Comparison of ENCODE assay signal across 23 mouse cellular contexts in genomic region chr19:12780437-12780836, GRCm38 (mm10). TPM values are rescaled to one million over a fixed set of nuclear protein-coding genes. Genes with fewer than 3 reads are reported as not detected.
DNase-seq lines count a peak whose midpoint lies in the region; TF ChIP-seq lines count a peak whose summit lies in the region.
"Had no signal": no experiment of that assay in that cellular context is flagged by ENCODE, and none has a peak within 500 bp of the region (broad histone marks: within the 10 kb centered on the region; RNA-seq: fewer than 3 reads in every experiment).

No protein-coding gene starts in this region.

- H3K9ac ChIP-seq in ES-E14 (ENCODE audit: insufficient read depth, low read depth, low read length, poor library complexity, severe bottlenecking): no peak overlapping the region
- H3K9ac ChIP-seq: embryonic facial prominence, embryonic 13.5 days; forebrain, embryonic 12.5 days; forebrain, embryonic 15.5 days; hindbrain, embryonic 12.5 days; hindbrain, embryonic 15.5 days had no signal

- intact Hi-C loops in gastrocnemius, adult 2 months (cut with DNase I): no loop called here

- H3K36me3 ChIP-seq in ES-E14 (ENCODE audit: control insufficient read depth, insufficient read depth, low read length, poor library complexity, severe bottlenecking) (peaks cover 8% of the 10 kb centered on the region), macrophage (ENCODE audit: inconsistent target) (peaks cover 38% of the 10 kb centered on the region)

- peak overlapping the region; percentile 9; the same call in 1 of the 2 replicates for H3K27ac ChIP-seq in gastrocnemius, adult 2 months
- H3K27ac ChIP-seq in ES-E14 (ENCODE audit: insufficient read depth, low read depth, low read length, poor library complexity, severe bottlenecking) (no peak overlapping the region), macrophage (peak overlapping the region; percentile 21; the same call in 1 of the 2 replicates)
- H3K27ac ChIP-seq: embryonic facial prominence, embryonic 10.5 days; embryonic facial prominence, embryonic 13.5 days; forebrain, embryonic 12.5 days; forebrain, embryonic 15.5 days; hindbrain, embryonic 12.5 days; hindbrain, embryonic 15.5 days had no signal

- H3K79me2 ChIP-seq in macrophage (ENCODE audit: inconsistent target): peaks cover 92% of the 10 kb centered on the region

- DNase-seq in gastrocnemius, adult 2 months: no peak
- DNase-seq in gastrocnemius, postnatal 4 days (ENCODE audit: low spot score in 2 of 2): no peak
- DNase-seq in ES-E14 (ENCODE audit: low read depth, low spot score): no peak
- DNase-seq in right cerebral cortex, postnatal 25 days: no peak
- no peak for DNase-seq in right cerebral cortex, postnatal 14 days
- DNase-seq: adrenal gland, postnatal 14 days; cerebellum, adult 11-12 months; cerebellum, adult 8-10 months; cerebellum, postnatal 10 days; cerebellum, postnatal 36 days; embryo, embryonic 11 days; gastrocnemius, postnatal 10 days; gastrocnemius, postnatal 36 days; heart, adult 11 months had no signal

- TF ChIP-seq CTCF in gastrocnemius, adult 2 months (IDR thresholded peaks at IDR 0.05): no peak

- H3K9me3 ChIP-seq in ES-E14 (ENCODE audit: control insufficient read depth, insufficient read depth, low read depth, low read length): no peaks in the 10 kb centered on the region
- H3K9me3 ChIP-seq: embryonic facial prominence, embryonic 10.5 days; embryonic facial prominence, embryonic 13.5 days; forebrain, embryonic 12.5 days; forebrain, embryonic 15.5 days; hindbrain, embryonic 12.5 days; hindbrain, embryonic 15.5 days had no signal

- no peaks in the 10 kb centered on the region; a peak in 1 of 4 replicates for H3K4me1 ChIP-seq in ES-E14 (ENCODE audit: control insufficient read depth in 2 of 2, insufficient read depth in 2 of 2, low read length in 2 of 2, poor library complexity in 1 of 2)
- H3K4me1 ChIP-seq: embryonic facial prominence, embryonic 10.5 days; embryonic facial prominence, embryonic 13.5 days; forebrain, embryonic 12.5 days; forebrain, embryonic 15.5 days; hindbrain, embryonic 12.5 days; hindbrain, embryonic 15.5 days had no signal

- in situ Hi-C loops in ES-E14 (cut with MboI; ENCODE audit: low sequenced_read_pairs in 2 of 2, unreplicated experiment in 2 of 2): loop anchor here in 1 of 2 experiments (25.0 kb wide), 1 partner anchor 768 kb away; no protein-coding TSS in a partner anchor

- H3K4me3 ChIP-seq in gastrocnemius, adult 2 months: no peak overlapping the region
- no peak overlapping the region for H3K4me3 ChIP-seq in ES-E14 (ENCODE audit: insufficient read depth in 1 of 2, low read depth in 1 of 2, low read length in 2 of 2, poor library complexity in 1 of 2, severe bottlenecking in 1 of 2)
- H3K4me3 ChIP-seq in macrophage (ENCODE audit: inconsistent target): no peak overlapping the region
- H3K4me3 ChIP-seq: embryonic facial prominence, embryonic 10.5 days; embryonic facial prominence, embryonic 13.5 days; erythroblast, embryonic 14.5 days; forebrain, embryonic 12.5 days; forebrain, embryonic 15.5 days; hindbrain, embryonic 12.5 days; hindbrain, embryonic 15.5 days had no signal

TF ChIP-seq in ES-E14, 5 proteins besides CTCF, POLR2A, EP300 and RAD21:
- no peak for TF ChIP-seq ZC3H11A (IDR thresholded peaks at IDR 0.05; ENCODE audit: borderline replicate concordance, low read depth, low read length)
- no peak for TF ChIP-seq ZNF384 (IDR thresholded peaks at IDR 0.05; ENCODE audit: low read depth, low read length)
- no peak for TF ChIP-seq HCFC1 (IDR thresholded peaks at IDR 0.05; ENCODE audit: borderline replicate concordance, insufficient read depth, low read length)
- TF ChIP-seq MAFK (IDR thresholded peaks at IDR 0.05; ENCODE audit: insufficient read depth, low read depth, low read length): peak; percentile 78
- no peak for TF ChIP-seq CHD2 (IDR thresholded peaks at IDR 0.05; ENCODE audit: low read depth, low read length)
TF ChIP-seq in ES-E14: peak in this region for 1.

RNA-seq across cellular contexts. Expression of gene Cntf, which starts 15.0 kb away (rescaled TPM):
- total RNA-seq in gastrocnemius, adult 2 months (2021): 1 to 10 TPM; 1.8 to 2.2 TPM
- 1 to 10 TPM; 2.6 to 3.8 TPM for total RNA-seq in gastrocnemius, postnatal 4 days (2021)
- 6.9 and 12.1 TPM in 2 replicates for total RNA-seq in ES-E14 (2012; rRNA removed)
- total RNA-seq in macrophage (2018; cell fraction: chromatin; rRNA removed): 10 to 100 TPM in 1 of 26 experiments, 1 to 10 TPM in 25; 1.2 to 10.7 (median 3.9) TPM
- total RNA-seq in macrophage (2018; cell fraction: cytosol; rRNA removed): 1 to 10 TPM in 2 of 26 experiments, under 1 TPM in 24; 0.17 to 1.6 (median 0.43) TPM
- 10 to 100 TPM in 2 of 26 experiments, 1 to 10 TPM in 24; 1.3 to 12.8 (median 2.9) TPM for total RNA-seq in macrophage (2018; cell fraction: nucleus; rRNA removed)
- 0.42 to 0.85 TPM (median 0.52 TPM) in 3 replicates for polyA plus RNA-seq in macrophage (2018)
- polyA plus RNA-seq: intestine, embryonic 14.5 days had no signal

RNA-seq across cellular contexts. Expression of gene Zfp91, which starts 15.5 kb away (rescaled TPM):
- 100 to 1,000 TPM; 135 to 138 TPM for total RNA-seq in gastrocnemius, adult 2 months (2021)
- 10 to 100 TPM; 62.2 to 71.0 TPM for total RNA-seq in gastrocnemius, postnatal 4 days (2021)
- total RNA-seq in ES-E14 (2012; rRNA removed): 29.3 and 35.0 TPM in 2 replicates
- total RNA-seq in macrophage (2018; cell fraction: chromatin; rRNA removed): 100 to 1,000 TPM in 3 of 26 experiments, 10 to 100 TPM in 23; 36.6 to 109 (median 66.1) TPM
- 10 to 100 TPM; 43.8 to 80.1 (median 68.6) TPM for total RNA-seq in macrophage (2018; cell fraction: cytosol; rRNA removed)
- 100 to 1,000 TPM in 3 of 26 experiments, 10 to 100 TPM in 23; 39.4 to 128 (median 62.4) TPM for total RNA-seq in macrophage (2018; cell fraction: nucleus; rRNA removed)
- 50.8 to 76.2 TPM (median 59.4 TPM) in 3 replicates for polyA plus RNA-seq in macrophage (2018)

RNA-seq across cellular contexts. Expression of gene Lpxn, which starts 15.6 kb away (rescaled TPM):
- total RNA-seq in gastrocnemius, adult 2 months (2021): under 1 TPM in 1 of 2 experiments, not detected in 1; 0.17 TPM
- 1 to 10 TPM; 1.5 to 1.9 TPM for total RNA-seq in gastrocnemius, postnatal 4 days (2021)
- 0.42 and 0.58 TPM in 2 replicates for total RNA-seq in ES-E14 (2012; rRNA removed)
- 100 to 1,000 TPM in 3 of 26 experiments, 10 to 100 TPM in 23; 15.7 to 110 (median 77.8) TPM for total RNA-seq in macrophage (2018; cell fraction: chromatin; rRNA removed)
- 100 to 1,000 TPM in 20 of 26 experiments, 10 to 100 TPM in 6; 70.1 to 159 (median 117) TPM for total RNA-seq in macrophage (2018; cell fraction: cytosol; rRNA removed)
- 100 to 1,000 TPM in 9 of 26 experiments, 10 to 100 TPM in 17; 36.5 to 139 (median 79.4) TPM for total RNA-seq in macrophage (2018; cell fraction: nucleus; rRNA removed)
- polyA plus RNA-seq in macrophage (2018): 84.8 to 185 TPM (median 109 TPM) in 3 replicates
